Mouse (Mus musculus) lung, postnatal 36 days (tissue): ENCODE results near the gene Tmem246.

Experiments
- DNase-seq: peaks from one replicate; pipeline ENCODE4 v3.0.0; 2022; ENCODE audit warnings: mixed read lengths

Gene Tmem246

DNA sequence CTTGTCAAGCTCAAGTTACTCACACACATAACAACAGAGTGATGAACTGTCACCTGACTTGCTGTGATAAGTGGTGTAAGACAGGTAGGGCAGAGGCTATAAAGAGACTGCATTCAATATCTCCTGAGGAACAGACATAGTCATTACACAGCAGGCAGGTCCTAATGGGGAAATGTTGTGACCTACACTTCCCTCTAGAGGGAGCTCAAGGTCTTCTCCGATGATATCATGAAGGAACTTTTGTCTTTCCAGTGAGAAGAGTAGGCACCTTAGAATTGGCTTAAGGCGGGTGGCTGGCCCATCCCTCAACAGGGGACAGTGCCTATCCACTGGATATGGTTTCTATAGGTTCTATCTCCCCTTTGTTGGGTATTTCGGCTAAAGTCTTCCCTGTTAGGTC lies 30.1 kb downstream of the Tmem246 start:
- peak; percentile 88 for DNase-seq

DNA sequence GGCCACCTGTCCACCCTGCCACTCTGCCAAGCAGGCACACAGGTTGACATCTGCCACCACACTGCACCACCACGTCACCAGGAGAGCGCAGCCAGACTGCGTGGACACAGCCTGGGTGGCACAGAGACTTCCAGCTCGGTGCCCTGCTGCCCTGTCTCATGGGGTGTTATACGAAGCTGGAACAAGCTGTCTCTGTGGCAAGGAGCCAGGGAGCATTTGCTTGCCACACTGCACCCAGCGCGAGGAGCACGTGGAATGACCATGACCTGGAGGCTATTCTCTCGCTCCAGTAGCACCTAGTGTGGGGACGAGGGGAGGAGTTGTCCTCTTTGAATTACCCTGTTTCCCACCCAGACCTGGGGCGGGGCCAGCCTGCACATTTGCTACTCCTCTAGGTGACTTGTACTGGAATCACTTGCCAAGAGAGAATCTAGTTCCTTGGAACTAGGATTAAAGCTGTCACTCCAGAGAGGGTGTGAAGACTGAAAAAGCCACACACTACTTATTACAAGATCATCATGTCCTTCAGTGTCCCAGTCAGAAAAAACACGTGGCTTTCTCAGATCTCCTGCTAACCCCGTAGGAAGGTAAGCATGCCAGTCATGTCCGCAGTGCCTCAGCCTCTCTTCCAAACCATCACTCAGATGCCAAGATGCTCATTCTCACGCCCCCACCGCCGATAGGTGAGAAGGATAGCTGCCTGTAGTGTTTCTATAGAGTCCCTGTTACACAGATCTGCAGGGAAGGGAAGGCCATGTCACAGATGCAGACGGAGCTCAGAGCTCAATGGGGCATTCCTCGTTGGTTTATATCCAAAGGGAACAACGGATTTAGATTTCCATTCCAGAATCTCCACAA lies 37.5 kb downstream of the Tmem246 start:
- peak; percentile 13 for DNase-seq

DNA sequence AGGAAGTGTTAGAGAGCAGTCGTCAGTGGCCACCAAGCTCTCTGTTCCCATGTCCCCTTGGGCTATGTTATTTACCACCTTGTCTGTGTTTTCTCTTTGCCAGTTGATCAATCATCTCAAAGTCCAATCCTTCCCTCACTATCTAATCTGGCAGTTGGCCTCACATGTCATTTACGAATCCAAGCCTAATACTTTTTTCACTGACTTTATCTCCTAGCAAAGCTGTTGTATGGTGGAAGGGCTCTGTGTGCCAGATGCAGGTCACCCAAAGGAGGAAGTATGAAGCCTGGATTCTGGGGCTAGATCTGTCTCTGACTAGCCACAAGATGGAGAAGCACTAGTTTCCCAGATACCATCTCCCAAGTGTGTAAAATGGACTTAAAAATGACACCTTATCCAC lies 39.5 kb downstream of the Tmem246 start:
- DNase-seq: no peak

DNA sequence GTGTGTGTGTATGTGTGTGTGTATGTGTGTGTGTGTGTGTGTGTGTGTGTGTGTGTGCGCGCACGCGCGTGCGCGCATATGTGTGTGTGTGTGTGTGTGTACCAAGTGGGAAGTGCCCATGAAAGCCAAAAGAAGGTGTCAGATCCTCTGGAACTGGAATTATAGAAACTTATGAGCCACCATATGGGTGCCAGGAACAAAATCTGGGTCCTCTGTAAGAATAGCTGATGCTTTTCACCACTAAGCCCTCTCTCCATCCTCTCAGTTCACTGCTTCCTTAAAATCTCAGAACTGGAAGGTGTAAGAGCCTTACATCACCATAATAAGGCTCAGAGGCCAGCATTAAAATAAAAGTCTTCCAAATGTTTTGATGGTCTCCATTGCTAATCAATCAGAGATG lies 40.3 kb downstream of the Tmem246 start:
- DNase-seq: no peak

GRCm38 (mm10) chr4:49553380-49553779 lies 44.3 kb downstream of the Tmem246 start:
- DNase-seq: no peak

- no peak for DNase-seq
Measured at GRCm38 (mm10) chr4:49549383-49549782, 48.3 kb downstream of the Tmem246 start, which contains the start of gene Aldob. TSS of gene Aldob (minus strand) at chr4:49549546.

DNA sequence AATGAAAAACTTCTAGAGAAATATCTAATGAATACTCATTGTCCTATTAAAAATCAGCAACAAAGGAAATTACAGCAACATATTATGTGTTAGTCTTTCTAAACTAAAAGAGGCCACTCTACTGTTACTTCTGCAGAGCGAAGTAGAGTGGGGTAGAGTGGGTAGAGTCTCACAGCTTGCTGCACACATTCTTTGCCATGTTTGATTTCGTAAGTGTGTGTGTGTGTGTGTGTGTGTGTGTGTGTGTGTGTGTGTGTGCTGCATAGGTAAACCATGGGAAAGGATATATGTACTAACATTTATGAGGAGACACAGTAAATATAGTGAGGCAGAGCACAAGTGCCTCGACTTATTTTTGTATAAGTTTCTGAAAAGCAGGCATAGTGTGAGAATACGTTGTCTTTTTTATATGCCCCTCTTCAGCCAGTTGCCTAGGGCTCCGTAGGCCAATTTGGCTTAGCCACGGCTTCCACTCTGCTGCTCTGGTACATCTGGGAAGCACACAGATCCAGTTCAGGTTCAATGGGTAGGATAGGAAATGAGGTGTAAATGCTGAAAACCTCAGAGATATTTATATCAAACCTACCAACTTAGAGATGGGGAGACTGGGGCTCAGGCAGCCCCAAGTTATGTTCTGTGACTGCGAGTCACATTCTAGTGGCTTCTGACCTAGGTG lies 50.0 kb downstream of the Tmem246 start:
- DNase-seq: no peak

DNA sequence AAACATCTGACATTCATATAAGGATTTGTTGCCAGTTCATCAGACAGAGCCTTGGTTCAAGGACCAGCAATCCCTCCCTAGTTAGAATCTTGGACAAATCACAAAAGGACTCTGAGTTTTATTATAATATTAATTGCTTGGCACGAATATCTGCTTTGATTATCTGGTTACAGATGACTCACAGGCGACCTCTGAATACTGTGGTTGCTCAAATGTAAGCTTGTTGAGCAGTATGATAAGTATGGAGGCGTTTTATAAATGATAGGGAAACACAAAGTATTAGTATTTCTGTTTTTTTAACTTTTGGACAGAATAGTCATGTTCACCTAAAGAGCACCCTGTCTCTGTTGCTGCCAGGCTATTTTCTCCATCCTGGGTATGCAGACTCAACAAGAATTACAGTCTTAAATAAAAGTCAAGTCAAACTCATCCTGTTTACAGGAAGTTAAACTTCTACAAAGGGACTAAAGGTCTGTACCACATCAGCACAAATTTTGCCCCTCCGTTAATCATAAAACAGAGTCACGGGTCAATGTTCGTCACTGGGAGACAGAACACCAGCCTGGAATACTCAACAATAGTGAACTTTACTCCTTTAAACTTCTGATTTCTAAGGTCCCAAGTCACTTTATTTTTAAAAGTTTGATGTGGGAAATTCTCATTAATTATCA lies 50.7 kb downstream of the Tmem246 start:
- DNase-seq: no peak

DNA sequence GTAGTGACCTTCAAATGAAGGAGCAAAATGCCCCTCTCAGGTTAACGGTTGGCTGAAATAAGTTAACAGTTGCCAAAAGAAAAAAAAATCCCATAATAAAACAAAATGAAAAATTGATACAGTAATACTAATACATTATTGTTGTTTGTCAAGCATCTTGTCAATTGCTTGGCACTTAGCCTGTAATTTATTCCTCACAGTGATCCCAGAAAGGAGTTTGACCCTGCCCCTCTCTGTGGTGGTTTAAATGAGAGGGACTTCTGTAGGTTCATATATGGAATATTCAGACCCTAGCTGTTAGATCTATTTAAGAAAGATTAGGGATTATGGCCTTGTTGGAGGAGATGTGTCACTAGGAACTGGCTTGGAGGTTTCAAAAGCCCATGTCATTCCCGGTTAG lies 51.6 kb downstream of the Tmem246 start:
- no peak for DNase-seq

- DNase-seq: no peak
Measured at GRCm38 (mm10) chr4:49540966-49541365, 56.7 kb downstream of the Tmem246 start.

- DNase-seq: peak; percentile 8
Measured at GRCm38 (mm10) chr4:49539665-49540064, 58.0 kb downstream of the Tmem246 start.

- no peak for DNase-seq
Measured at GRCm38 (mm10) chr4:49536671-49537070, 61.0 kb downstream of the Tmem246 start.

DNA sequence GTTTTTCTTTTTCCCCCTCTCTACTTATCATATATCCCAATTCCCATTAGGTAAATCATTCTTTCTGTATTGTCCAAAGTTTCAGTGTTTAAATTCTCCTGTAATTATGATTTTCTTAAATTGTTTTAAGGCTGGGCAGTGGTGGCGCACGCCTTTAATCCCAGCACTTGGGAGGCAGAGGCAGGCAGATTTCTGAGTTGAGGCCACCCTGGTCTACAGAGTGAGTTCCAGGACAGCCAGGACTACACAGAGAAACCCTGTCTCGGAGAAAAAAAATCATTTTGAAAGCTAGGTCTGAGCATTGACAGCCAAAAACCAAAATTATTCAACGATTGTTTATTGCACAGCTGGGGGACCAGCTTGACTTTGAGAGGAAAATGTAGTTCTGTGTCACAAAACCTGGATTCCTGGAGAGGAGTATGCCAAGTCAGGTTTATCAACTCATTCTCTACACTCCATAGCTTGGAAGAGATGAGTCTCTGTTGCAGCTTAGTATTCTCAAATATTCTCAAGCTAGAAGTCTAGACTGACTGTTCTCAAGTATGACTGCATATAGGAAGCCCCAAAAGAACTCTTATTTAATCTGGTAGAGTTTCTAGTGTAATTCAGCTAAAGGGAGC lies 61.9 kb downstream of the Tmem246 start:
- no peak for DNase-seq

DNA sequence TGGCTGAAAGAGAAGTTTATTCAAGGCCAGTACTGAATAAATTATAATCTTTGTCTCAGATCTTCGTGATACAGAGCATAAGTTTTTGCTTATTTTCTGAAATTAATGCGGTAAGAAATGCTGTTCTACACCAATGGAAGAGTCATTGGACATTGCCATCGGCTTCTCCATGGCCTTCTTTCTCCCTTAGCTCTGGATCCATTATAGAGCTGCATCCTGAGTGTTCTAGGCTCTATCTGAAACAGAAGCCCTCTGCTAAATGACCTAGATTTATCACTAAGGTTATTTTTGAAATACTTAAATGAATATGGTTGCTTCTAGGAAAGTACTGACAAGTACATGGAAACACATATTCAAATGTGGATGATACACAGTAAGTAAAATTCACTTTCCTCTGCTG lies 62.6 kb downstream of the Tmem246 start:
- DNase-seq: no peak
